Mouse (Mus musculus) lung, adult 18-20 months (tissue): Measurements from ENCODE around the gene Nod1.

Experiments used
- DNase-seq, 2 experiments: peaks; one replicate each; pipeline ENCODE4 v3.0.0; 2022; ENCODE audit warnings: mixed read lengths in 2 of 2

Nod1 gene

DNA sequence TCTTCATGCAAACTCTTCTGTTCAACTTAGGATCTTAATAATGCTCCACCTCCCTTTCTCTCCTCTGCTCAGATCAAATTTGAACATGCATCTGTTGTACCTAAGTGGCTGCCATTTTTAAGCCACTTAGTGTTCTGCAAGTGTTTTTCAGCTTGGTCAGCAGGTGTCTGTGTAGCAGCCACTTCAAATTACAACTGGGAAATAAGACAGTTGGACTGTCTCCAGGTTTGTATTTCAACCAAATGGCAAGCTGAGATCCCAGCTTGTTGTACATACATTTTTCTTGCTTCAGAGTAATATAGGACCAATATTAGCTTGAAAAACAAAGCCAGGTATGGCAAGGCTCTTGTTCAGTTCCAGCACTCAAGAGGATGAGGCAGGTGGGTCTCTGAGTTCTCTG is 93.9 kb downstream of the Nod1 start:
- no peak for DNase-seq

DNA sequence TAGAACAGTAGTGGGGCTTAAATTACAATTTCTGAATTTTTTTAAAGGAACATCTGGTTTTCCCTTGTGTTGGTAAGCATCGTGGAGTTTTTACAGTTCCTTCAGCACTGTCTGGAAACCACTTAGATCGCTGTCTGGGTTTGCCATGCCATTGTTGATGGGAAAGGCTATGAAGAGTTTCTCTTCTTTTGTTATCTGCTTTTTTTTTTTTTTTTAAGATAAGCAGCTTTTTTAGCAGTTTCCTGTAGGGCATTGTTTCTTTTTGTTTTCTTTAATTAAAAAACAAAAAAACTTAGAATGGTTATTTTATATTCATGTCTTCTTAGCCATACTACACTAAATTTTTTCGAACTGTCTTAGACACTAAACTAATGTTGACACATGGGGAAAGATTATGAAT is 94.8 kb downstream of the Nod1 start:
- DNase-seq: no peak

DNA sequence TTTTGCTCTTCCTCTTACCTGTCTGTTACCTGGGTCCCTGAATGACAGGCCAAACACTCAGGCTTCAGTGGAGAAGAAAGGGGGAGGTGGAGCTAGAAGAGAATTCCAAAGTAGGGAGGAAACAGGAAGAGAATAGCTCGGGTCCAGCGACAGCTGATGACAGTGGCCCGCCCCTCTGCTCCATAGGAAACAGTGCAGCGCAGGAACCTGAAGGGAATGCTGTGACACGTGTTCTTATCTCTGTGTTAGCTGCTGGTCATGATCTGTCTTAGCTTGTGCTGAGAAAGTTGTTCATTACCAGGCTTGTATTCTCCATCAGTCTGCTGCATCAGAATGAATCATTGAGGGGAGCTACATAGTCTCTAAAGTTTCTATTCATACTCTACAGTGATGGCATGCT is 95.6 kb downstream of the Nod1 start:
- DNase-seq: peak in 1 of 2 experiments; percentile 10
